In genomic region chr1:74737500-74737899, GRCm38 (mm10) we compare ENCODE assay signal across 26 mouse cellular contexts. TPM values are rescaled to one million over a fixed set of nuclear protein-coding genes. Genes with fewer than 3 reads are reported as not detected.
DNase-seq lines count a peak whose midpoint lies in the region; TF ChIP-seq lines count a peak whose summit lies in the region.
"Had no signal": no experiment of that assay in that cellular context is flagged by ENCODE, and none has a peak within 500 bp of the region (broad histone marks: within the 10 kb centered on the region; RNA-seq: fewer than 3 reads in every experiment).

No protein-coding gene starts in this region.

- no peak for TF ChIP-seq CTCF in gastrocnemius, adult 2 months (IDR thresholded peaks at IDR 0.05)
- TF ChIP-seq CTCF in kidney, adult 2 months (conservative IDR thresholded peaks at IDR 0.05; ENCODE audit: insufficient read depth, insufficient read length, low read depth, low read length) = no peak

- peak overlapping the region; percentile 49 for H3K27ac ChIP-seq in gastrocnemius, adult 2 months
- no peak overlapping the region for H3K27ac ChIP-seq in kidney, adult 2 months (ENCODE audit: insufficient read depth, low read depth, low read length)
- H3K27ac ChIP-seq: forebrain, embryonic 10.5 days; forebrain, embryonic 13.5 days; heart, embryonic 15.5 days; hindbrain, embryonic 10.5 days; hindbrain, embryonic 13.5 days; intestine, embryonic 15.5 days had no signal

- H3K4me3 ChIP-seq in gastrocnemius, adult 2 months = no peak overlapping the region
- H3K4me3 ChIP-seq in kidney, adult 2 months (ENCODE audit: insufficient read depth, low read depth, low read length) = no peak overlapping the region
- H3K4me3 ChIP-seq: forebrain, embryonic 10.5 days; forebrain, embryonic 13.5 days; heart, embryonic 12.5 days; heart, embryonic 15.5 days; hindbrain, embryonic 10.5 days; hindbrain, embryonic 13.5 days; intestine, embryonic 15.5 days had no signal

- DNase-seq in cerebellum, postnatal 10 days = peak; percentile 49 to 57
- DNase-seq in cerebellum, adult 18-20 months = no peak
- DNase-seq in gastrocnemius, adult 2 months = peak; percentile 73
- no peak for DNase-seq in gastrocnemius, postnatal 10 days
- DNase-seq in left cerebral cortex, postnatal 4 days = peak; percentile 9
- no peak for DNase-seq in left cerebral cortex, postnatal 14 days (ENCODE audit: low spot score in 2 of 2)
- DNase-seq in kidney, adult 2 months = no peak
- DNase-seq: adrenal gland, postnatal 25 days; B cell, adult 2 months; cerebellum, adult 2 months; cerebellum, adult 9-11 months; heart, adult 11 months; heart, postnatal 36 days; kidney, adult 11 months had no signal

- intact Hi-C loops in gastrocnemius, adult 2 months (cut with DNase I) = no loop called here
- intact Hi-C loops in left cerebral cortex, postnatal 4 days (cut with DNase I) = no loop called here
- intact Hi-C loops in left cerebral cortex, postnatal 14 days (cut with DNase I) = no loop called here

- 81% methylated on average over 7 of the region's 7 CpGs for whole genome bisulfite sequencing in kidney, adult 2 months

- no peak for TF ChIP-seq POLR2A in kidney, adult 2 months (IDR thresholded peaks at IDR 0.05; ENCODE audit: low read depth, low read length)

- H3K27me3 ChIP-seq in kidney, adult 2 months (replicated peaks; ENCODE audit: control insufficient read depth, insufficient read depth, low read length) = no peaks in the 10 kb centered on the region
- H3K27me3 ChIP-seq: forebrain, embryonic 13.5 days; heart, embryonic 15.5 days; hindbrain, embryonic 13.5 days; intestine, embryonic 15.5 days had no signal

- H3K36me3 ChIP-seq in kidney, adult 2 months (ENCODE audit: control insufficient read depth, insufficient read depth, low read length) = no peaks in the 10 kb centered on the region
- H3K36me3 ChIP-seq: G1E; heart, embryonic 15.5 days; hindbrain, embryonic 10.5 days; hindbrain, embryonic 13.5 days; intestine, embryonic 15.5 days had no signal

- H3K4me1 ChIP-seq in kidney, adult 2 months (ENCODE audit: control insufficient read depth, insufficient read depth, low read length) = no peaks in the 10 kb centered on the region
- H3K4me1 ChIP-seq: forebrain, embryonic 10.5 days; forebrain, embryonic 13.5 days; heart, embryonic 12.5 days; heart, embryonic 15.5 days; hindbrain, embryonic 10.5 days; hindbrain, embryonic 13.5 days; intestine, embryonic 15.5 days had no signal

RNA-seq across cellular contexts. Expression of gene Prkag3, which starts 11.5 kb away (rescaled TPM):
- total RNA-seq in gastrocnemius, adult 2 months (2021) = 100 to 1,000 TPM in 1 of 2 experiments, 10 to 100 TPM in 1; 61.6 to 111 TPM
- total RNA-seq in gastrocnemius, postnatal 10 days (2021) = 10 to 100 TPM; 64.7 to 66.7 TPM
- total RNA-seq in left cerebral cortex, postnatal 4 days (2021) = not detected
- not detected for total RNA-seq in left cerebral cortex, postnatal 14 days (2021)
- 2.9 TPM in 2 replicates for polyA plus RNA-seq in kidney, adult 2 months (2012; rRNA removed)
- total RNA-seq: adrenal gland, postnatal 25 days; G1E had no signal
- polyA plus RNA-seq: embryonic facial prominence, embryonic 11.5 days; forebrain, embryonic 10.5 days; forebrain, embryonic 13.5 days; forebrain, embryonic 16.5 days; G1E; hindbrain, embryonic 10.5 days; Patski had no signal

RNA-seq across cellular contexts. Expression of gene Cyp27a1, which starts 24.1 kb away (rescaled TPM):
- total RNA-seq in gastrocnemius, adult 2 months (2021) = 10 to 100 TPM; 37.7 to 75.4 TPM
- 1 to 10 TPM; 8.6 to 8.9 TPM for total RNA-seq in gastrocnemius, postnatal 10 days (2021)
- under 1 TPM; 0.70 TPM for total RNA-seq in left cerebral cortex, postnatal 4 days (2021)
- 1 to 10 TPM; 1.5 to 2.8 TPM for total RNA-seq in left cerebral cortex, postnatal 14 days (2021)
- polyA plus RNA-seq in kidney, adult 2 months (2012; rRNA removed) = 31.7 and 34.6 TPM in 2 replicates
- total RNA-seq: CH12.LX had no signal
- polyA plus RNA-seq: G1E, Patski had no signal

RNA-seq across cellular contexts. Expression of gene Wnt6, which starts 34.2 kb away (rescaled TPM):
- total RNA-seq in gastrocnemius, adult 2 months (2021) = under 1 TPM; 0.39 to 0.77 TPM
- total RNA-seq in gastrocnemius, postnatal 10 days (2021) = 1 to 10 TPM in 1 of 2 experiments, under 1 TPM in 1; 0.95 to 1.5 TPM
- total RNA-seq in left cerebral cortex, postnatal 4 days (2021) = 1 to 10 TPM; 3.5 to 5.1 TPM
- 1 to 10 TPM; 2.0 to 2.8 TPM for total RNA-seq in left cerebral cortex, postnatal 14 days (2021)
- 0.27 and 0.48 TPM in 2 replicates for polyA plus RNA-seq in kidney, adult 2 months (2012; rRNA removed)
- total RNA-seq: G1E had no signal
- polyA plus RNA-seq: G1E, Patski had no signal

RNA-seq across cellular contexts. Expression of gene Wnt10a, which starts 53.8 kb away (rescaled TPM):
- total RNA-seq in gastrocnemius, adult 2 months (2021) = under 1 TPM in 1 of 2 experiments, not detected in 1; 0.39 TPM
- total RNA-seq in gastrocnemius, postnatal 10 days (2021) = under 1 TPM in 1 of 2 experiments, not detected in 1; 0.29 TPM
- under 1 TPM in 1 of 2 experiments, not detected in 1; 0.38 TPM for total RNA-seq in left cerebral cortex, postnatal 4 days (2021)
- 1 to 10 TPM; 2.7 to 3.4 TPM for total RNA-seq in left cerebral cortex, postnatal 14 days (2021)
- polyA plus RNA-seq in kidney, adult 2 months (2012; rRNA removed) = 1.2 TPM in 2 replicates
- total RNA-seq: heart, postnatal 36 days had no signal
- polyA plus RNA-seq: G1E; heart, embryonic 15.5 days; Patski had no signal

Comparison
In these comparisons a context has a peak if more than half of its experiments do, and no peak if none do; other contexts are left out.
1. DNase-seq: peak in cerebellum, postnatal 10 days (2 of 2), gastrocnemius, adult 2 months (single experiment) and left cerebral cortex, postnatal 4 days (single experiment); none in cerebellum, adult 18-20 months (0 of 2), gastrocnemius, postnatal 10 days (single experiment), left cerebral cortex, postnatal 14 days (0 of 2) and kidney, adult 2 months (single experiment).
2. RNA of gene Prkag3, which starts 11.5 kb away (total RNA-seq): 61.6 to 111 TPM in gastrocnemius, adult 2 months and 64.7 to 66.7 TPM in gastrocnemius, postnatal 10 days; not detected in left cerebral cortex, postnatal 4 days and not detected in left cerebral cortex, postnatal 14 days; every median in the first group is over 10 times any median in the second.